Mouse (Mus musculus) natural killer cell, adult 2 months (primary cell): ENCODE data around the gene Cdv3.
"Not testable (repeated sequence)": the region's sequence is repeated elsewhere in the genome, so short reads cannot be mapped to it uniquely, and the experiment has no call there.

Experiments used
- DNase-seq, 2 experiments: peaks; one replicate each; pipeline ENCODE4 v3.0.0; 2022; ENCODE audit warnings: low spot score in 2 of 2

The Cdv3 gene

GRCm38 (mm10) chr9:103372271-103373010 lies 6.8 kb upstream of the Cdv3 start:
- DNase-seq, result no peak

GRCm38 (mm10) chr9:103369951-103370350 lies 4.3 kb upstream of the Cdv3 start:
- DNase-seq, result no peak

GRCm38 (mm10) chr9:103366356-103366755 lies 716 bp upstream of the Cdv3 start:
- no peak for DNase-seq

GRCm38 (mm10) chr9:103364601-103365289 lies 895 bp downstream of the Cdv3 start:
- peak; percentile 42 to 69 for DNase-seq

GRCm38 (mm10) chr9:103363730-103364417 lies 1.8 kb downstream of the Cdv3 start:
- peak in 1 of 2 experiments; percentile 3 for DNase-seq

- DNase-seq, result no peak
Measured at GRCm38 (mm10) chr9:103363088-103363487, 2.6 kb downstream of the Cdv3 start.

- no peak for DNase-seq
Measured at GRCm38 (mm10) chr9:103360642-103361041, 5.0 kb downstream of the Cdv3 start.

- DNase-seq, result no peak
Measured at GRCm38 (mm10) chr9:103358545-103358944, 7.1 kb downstream of the Cdv3 start.

GRCm38 (mm10) chr9:103357893-103358292 lies 7.7 kb downstream of the Cdv3 start:
- DNase-seq, result no peak

- DNase-seq, result not testable (repeated sequence)
Measured at GRCm38 (mm10) chr9:103353500-103354260, 12.0 kb downstream of the Cdv3 start.

GRCm38 (mm10) chr9:103348791-103349190 lies 16.8 kb downstream of the Cdv3 start:
- no peak for DNase-seq

GRCm38 (mm10) chr9:103347996-103348490 lies 17.6 kb downstream of the Cdv3 start:
- no peak for DNase-seq

GRCm38 (mm10) chr9:103347045-103347444 lies 18.6 kb downstream of the Cdv3 start:
- no peak for DNase-seq

GRCm38 (mm10) chr9:103336912-103337311 lies 28.7 kb downstream of the Cdv3 start:
- peak; percentile 16 to 28 for DNase-seq

GRCm38 (mm10) chr9:103332663-103333062 lies 33.0 kb downstream of the Cdv3 start:
- no peak for DNase-seq

GRCm38 (mm10) chr9:103326449-103326848 lies 39.2 kb downstream of the Cdv3 start:
- DNase-seq, result no peak

- DNase-seq, result no peak
Measured at GRCm38 (mm10) chr9:103324678-103325077, 41.0 kb downstream of the Cdv3 start.

- peak; percentile 10 to 23 for DNase-seq
Measured at GRCm38 (mm10) chr9:103309832-103310231, 55.8 kb downstream of the Cdv3 start.

GRCm38 (mm10) chr9:103305332-103306041 lies 60.2 kb downstream of the Cdv3 start:
- DNase-seq, result no peak

GRCm38 (mm10) chr9:103304927-103305326 lies 60.7 kb downstream of the Cdv3 start, which contains the start of the genes 1300017J02Rik and Topbp1:
TSS of gene 1300017J02Rik (minus strand) at chr9:103305082.
TSS of gene Topbp1 (plus strand) at chr9:103305215.
- DNase-seq, result peak; percentile 83 to 89
